Comparison of ENCODE assay signal across 9 mouse cellular contexts in genomic region chr15:80410661-80411060, GRCm38 (mm10).
"Had no signal": no experiment of that assay in that cellular context is flagged by ENCODE, and none has a peak within 500 bp of the region (broad histone marks: within the 10 kb centered on the region; RNA-seq: fewer than 3 reads in every experiment).

No protein-coding gene starts in this region.

- DNase-seq: liver, postnatal 0 days; lung, adult 2 months; lung, postnatal 14 days; lung, postnatal 36 days; midbrain, embryonic 14.5 days; right cerebral cortex, postnatal 14 days; thymus, adult 2 months; thymus, postnatal 25 days; thymus, postnatal 4 days had no signal
